Mouse (Mus musculus): ENCODE results near the gene Sema4c. TPM values are rescaled to one million over a fixed set of nuclear protein-coding genes. Genes with fewer than 3 reads are reported as not detected.

Sema4c gene
- polyA plus RNA-seq (2012; rRNA removed), result 4.4 and 4.8 TPM in 2 replicates

DNA sequence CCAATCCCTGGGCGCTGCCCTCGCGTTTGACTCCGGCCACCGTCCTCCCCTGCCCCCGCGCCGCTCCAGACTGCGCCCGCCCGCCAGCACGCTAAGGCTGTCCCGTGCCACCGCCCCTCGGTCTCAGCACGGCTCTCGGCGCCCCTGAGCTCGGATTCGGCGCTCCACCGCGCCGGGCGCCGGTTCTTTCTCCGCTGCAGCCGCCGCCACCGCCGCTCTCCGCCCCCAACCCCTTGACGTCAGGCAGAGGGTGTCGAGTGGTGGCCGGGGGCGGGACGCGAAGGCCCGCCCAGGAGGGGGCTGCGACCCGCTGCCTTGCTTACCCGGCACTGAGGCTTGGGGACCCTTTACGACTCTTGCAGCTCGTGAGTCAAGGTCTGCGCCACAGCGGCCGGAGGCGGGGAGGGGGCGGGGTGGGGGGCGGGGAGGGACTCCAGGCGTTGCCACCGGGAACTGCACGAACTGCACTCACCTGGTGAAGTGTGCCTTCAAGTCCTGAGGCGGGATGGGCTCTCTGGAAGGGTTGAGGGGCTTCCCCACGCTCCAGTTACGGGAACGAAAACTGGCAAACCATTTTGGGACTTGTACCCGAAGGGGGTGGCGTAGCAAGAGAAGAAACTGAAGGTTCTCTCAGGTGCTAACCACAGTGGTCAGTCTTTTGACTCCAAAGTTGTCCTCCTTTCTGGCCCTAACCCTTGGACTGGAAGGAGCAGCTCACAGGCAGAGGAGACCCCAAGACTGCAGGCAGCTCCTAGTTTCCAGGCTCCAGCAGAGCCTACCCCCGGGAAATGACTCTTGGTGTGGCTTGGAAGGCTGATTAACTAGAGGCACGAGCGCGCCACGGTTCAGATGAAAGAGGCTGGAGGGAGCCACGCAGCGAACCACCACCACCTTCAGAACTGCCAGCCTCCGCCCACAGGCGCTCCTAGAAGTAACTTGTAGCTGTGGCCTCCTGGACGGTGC, at the start of gene Sema4c:
TSS of gene Sema4c (minus strand) at position 319 of the 963 bp plus-strand sequence.

DNA sequence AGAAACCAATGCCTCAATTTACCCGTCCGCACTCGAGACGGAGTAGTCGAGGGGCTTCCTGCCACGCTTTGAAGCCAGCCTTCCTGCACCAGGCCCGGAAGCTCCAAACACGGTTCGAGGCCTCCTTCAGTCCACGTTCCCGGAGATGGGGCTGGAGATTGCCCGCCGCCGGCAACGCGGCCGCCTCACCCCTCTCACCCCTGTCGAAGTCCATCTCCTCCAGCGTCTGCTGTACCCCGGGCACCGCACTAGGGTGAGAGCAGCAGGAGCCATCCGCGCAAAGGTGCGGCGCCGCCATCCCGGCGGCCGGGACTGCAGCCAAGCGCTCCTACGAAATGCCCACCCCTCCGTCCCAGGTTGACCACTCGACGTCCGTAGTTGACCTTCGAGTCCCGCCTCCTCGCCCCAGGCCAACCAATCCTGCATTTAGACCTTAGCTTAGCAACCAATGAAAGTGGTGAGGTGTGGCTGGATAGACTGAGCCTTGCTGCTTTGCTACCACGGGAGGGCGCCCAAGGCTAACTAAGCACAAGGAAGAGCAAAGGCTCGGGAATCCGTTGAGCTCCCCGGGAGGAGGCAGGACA, 11.2 kb downstream of the Sema4c start, which contains the start of gene Ankrd39:
TSS of gene Ankrd39 (minus strand) at position 558 of the 584 bp plus-strand sequence.

DNA sequence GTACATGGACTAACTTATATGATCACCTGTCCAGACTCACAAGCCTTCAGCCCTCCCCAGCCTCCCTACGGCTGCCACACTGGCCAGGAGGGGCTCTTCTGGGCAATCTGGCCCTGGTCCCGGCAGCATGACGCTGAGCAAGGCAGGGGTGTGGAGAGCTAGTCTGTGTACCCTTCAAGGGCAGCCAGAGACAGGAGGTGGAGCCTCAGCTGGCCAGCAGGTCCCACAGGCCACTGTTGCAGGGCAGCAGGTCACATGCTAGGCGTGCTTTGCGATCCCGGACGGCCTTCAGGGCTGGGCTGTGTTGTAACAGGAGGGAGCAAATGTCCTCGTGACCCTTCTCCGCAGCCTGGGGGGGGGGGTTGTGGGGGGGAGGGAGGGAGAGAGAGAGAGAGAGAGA, 19.0 kb downstream of the Sema4c start, which contains the start of gene Gm42417:
TSS of gene Gm42417 (minus strand) at position 244 of the 400 bp plus-strand sequence.

DNA sequence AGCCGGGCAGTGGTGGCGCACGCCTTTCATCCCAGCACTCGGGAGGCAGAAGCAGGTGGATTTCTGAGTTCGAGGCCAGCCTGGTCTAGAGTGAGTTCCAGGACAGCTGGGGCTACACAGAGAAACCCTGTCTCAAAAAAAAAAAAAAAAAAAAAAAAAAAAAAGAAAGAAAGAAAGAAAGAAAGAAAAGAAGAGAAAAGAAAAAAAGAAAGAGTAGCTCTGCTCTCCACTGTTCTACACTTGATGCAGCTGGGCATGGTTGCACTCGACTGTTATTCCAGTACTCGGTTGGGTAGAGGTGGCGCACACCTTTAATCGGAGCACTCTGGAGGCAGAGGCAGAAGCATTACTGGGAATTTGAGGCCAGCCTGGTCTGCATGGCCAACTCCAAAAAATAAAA, 21.4 kb downstream of the Sema4c start, which contains the start of gene Ankrd23:
TSS of gene Ankrd23 (minus strand) at position 101 of the 400 bp plus-strand sequence.

DNA sequence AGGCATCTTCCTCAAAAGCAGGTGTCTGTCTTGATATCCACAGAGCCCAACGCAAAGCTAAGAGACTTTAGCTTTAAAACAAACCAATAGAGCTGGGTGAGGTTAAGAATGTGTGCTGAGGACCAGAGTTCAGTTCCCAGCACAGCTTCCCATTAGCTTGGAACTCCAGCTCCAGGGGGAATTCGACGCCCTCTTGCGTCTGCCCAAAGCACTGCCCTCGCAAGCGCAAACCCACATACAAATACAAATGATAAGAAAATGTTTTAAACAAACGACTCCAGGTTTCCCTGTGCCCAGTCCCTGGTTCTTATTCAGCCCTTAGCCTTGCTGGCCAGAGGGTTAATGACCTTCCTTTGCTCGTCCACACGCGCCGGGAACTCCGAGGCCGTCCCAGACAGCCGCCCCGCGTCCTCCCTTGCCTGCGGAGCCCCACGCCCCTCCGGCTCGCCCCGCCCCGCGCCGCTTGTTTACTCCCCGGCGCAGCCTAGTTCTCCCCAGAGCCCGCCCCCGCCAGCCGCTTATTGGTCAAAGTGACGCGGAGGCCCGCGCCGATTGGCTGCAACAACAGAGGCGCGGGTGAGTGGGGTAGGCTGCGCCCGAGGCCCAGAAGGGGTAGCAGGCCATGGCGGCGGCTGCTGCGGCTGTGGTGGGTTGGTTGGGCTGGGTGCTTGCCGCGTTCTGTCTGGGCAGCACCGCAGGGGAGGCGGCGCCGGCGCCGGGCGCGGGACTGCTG, 46.7 kb downstream of the Sema4c start, which contains the start of gene Cnnm3:
TSS of gene Cnnm3 (plus strand) at position 579 of the 733 bp plus-strand sequence.

Other genes starting within 250 kb of the Sema4c start
- gene Kansl3, start 189.2 kb downstream of the Sema4c start, polyA plus RNA-seq (2012; rRNA removed), result 12.1 and 14.2 TPM in 2 replicates
- gene Fer1l5, start 186.1 kb downstream of the Sema4c start, polyA plus RNA-seq (2012; rRNA removed), result 0.01 and 0.02 TPM in 2 replicates
- 8.1 and 9.4 TPM in 2 replicates for gene Lman2l, start 113.1 kb downstream of the Sema4c start, polyA plus RNA-seq (2012; rRNA removed)
- 0.81 and 0.95 TPM in 2 replicates for gene Cnnm4, start 86.7 kb downstream of the Sema4c start, polyA plus RNA-seq (2012; rRNA removed)
- 4.0 and 4.5 TPM in 2 replicates for gene Cnnm3, start 46.5 kb downstream of the Sema4c start, polyA plus RNA-seq (2012; rRNA removed)
- gene Ankrd23, start 21.5 kb downstream of the Sema4c start, polyA plus RNA-seq (2012; rRNA removed), result 4.4 and 5.0 TPM in 2 replicates
- 0.01 TPM in 1 of 2 replicates, not detected in the other for gene Gm42417, start 18.9 kb downstream of the Sema4c start, polyA plus RNA-seq (2012; rRNA removed)
- gene Ankrd39, start 10.9 kb downstream of the Sema4c start, polyA plus RNA-seq (2012; rRNA removed), result 4.1 and 4.4 TPM in 2 replicates
- gene Fam178b, start 124.8 kb upstream of the Sema4c start, polyA plus RNA-seq (2012; rRNA removed), result 0.20 and 0.24 TPM in 2 replicates
- gene Cox5b, start 133.1 kb upstream of the Sema4c start, polyA plus RNA-seq (2012; rRNA removed), result 323 and 332 TPM in 2 replicates
- gene 4933424G06Rik, start 151.8 kb upstream of the Sema4c start, polyA plus RNA-seq (2012; rRNA removed), result not detected in 2 replicates
- 27.9 and 30.4 TPM in 2 replicates for gene Actr1b, start 156.1 kb upstream of the Sema4c start, polyA plus RNA-seq (2012; rRNA removed)
- 0.22 and 0.28 TPM in 2 replicates for gene Zap70, start 203.4 kb upstream of the Sema4c start, polyA plus RNA-seq (2012; rRNA removed)